Mouse (Mus musculus): Measurements from ENCODE around the gene Ctps2. TPM values are rescaled to one million over a fixed set of nuclear protein-coding genes. Genes with fewer than 3 reads are reported as not detected.
A peak's percentile ranks its signal among the peaks of the same experiment; 100 is the strongest.

Ctps2 gene
- total RNA-seq, 1 experiment from 2014 or later = 107 TPM

DNA sequence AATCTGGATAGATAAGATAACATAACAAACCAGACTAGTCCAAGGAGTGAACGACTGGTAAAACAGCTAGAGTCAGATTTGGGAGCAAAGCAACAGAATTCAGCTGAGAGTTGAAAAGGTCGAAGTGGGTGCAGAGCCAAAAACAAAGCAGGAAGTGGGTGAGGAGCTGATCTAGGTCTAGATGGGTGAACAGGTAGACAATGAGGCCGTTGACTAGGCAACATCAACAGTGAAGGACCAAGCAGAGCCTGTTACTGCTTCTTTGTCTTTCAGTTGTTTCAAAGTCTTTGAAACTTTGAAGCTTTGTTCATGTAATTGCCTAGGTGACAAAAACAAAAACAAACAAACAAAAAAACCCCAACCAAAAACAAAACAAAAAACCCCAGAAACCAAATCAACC lies 75.2 kb downstream of the Ctps2 start:
- no peak for DNase-seq

DNA sequence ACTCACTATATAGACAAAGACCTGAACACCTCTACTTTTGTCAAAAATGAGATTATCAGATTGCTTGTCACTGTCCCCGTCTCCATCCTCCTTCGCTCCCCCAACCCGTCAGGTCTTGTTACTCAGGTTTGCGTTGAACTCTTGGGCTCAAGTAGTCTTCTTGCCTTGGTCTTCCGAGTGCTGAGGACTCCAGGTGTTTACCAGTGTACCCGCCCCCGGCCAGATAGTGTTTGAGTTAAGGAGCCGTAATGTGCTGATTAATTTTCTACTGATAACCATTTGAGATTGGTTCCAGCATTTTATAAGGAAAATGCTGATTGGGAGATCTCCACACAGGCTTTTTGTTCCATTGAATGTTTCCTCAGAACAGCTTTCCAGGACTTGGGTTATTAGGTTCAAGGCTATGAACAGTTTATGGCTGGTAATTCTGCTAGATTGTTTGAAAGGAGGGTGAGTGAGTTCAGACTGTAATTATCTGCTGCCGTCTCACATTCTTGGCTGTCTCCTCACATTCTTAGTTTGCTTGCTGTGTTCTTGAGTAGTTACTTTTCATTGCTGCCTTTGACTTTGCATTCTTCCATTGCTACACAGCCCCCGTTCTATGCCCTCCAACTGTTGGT lies 85.9 kb downstream of the Ctps2 start:
- DNase-seq = no peak

DNA sequence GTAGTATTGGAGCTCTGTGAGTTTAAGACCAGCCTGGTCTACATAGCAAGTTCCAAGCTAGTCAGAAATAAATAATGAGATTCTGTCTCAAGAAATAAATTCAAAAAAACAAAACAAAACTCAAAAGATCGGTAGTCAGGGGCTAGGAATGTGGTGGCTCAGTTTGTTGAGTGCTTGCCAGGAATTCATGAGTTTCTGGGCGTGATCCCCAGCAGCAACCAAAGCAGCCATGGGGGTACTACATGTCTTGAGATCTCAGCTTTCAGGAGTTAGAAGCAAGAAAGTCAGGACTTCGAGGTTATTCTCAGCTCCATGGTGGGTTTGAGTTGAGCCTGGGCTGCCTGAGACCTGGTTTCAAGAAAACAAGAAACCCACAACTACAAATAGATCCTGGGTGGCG lies 90.4 kb downstream of the Ctps2 start:
- DNase-seq = peak; percentile 2

GRCm38 (mm10) chrX:162992121-162992520 lies 91.1 kb downstream of the Ctps2 start:
- DNase-seq = no peak

GRCm38 (mm10) chrX:163027864-163028263 lies 126.8 kb downstream of the Ctps2 start:
- no peak for DNase-seq

GRCm38 (mm10) chrX:163038767-163039166 lies 137.7 kb downstream of the Ctps2 start:
- DNase-seq = no peak

- DNase-seq = no peak
Measured at GRCm38 (mm10) chrX:163042771-163043170, 141.7 kb downstream of the Ctps2 start.

DNA sequence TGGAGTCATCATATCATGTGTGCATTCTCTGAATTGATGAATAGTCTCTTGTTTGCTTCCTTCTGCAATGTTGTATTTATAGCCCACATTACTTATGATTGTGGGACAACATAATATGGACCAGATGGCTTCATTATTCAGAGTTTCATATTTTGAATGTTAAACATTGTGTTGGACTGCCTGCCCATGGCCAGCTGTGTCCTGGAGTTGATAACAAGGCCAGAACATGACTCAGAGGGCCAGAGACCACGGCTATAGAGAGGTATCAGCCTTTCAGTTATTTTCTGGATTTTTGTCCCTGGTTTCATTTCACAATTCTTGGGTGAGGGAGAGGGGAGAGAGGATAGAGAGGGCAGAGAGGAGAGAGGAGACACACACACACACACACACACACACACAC lies 162.9 kb downstream of the Ctps2 start:
- DNase-seq = no peak

Small RNAs within 50 kb of the gene (microRNA-seq; reads per million reads assigned to microRNA genes)
- gene Mir3473a = 0 reads per million in 2 experiments

Other genes starting within 250 kb of the Ctps2 start
- 150 and 170 TPM in 2 replicates for gene Rbbp7, start 140.8 kb upstream of the Ctps2 start, total RNA-seq (2021)
- gene Txlng, start 71.8 kb upstream of the Ctps2 start, total RNA-seq (2021) = 24.0 and 29.5 TPM in 2 replicates
- 81.9 and 85.0 TPM in 2 replicates for gene Syap1, start 12.8 kb upstream of the Ctps2 start, total RNA-seq (2021)
- gene S100g, start 63.4 kb downstream of the Ctps2 start, total RNA-seq (2021) = not detected in 2 replicates

Measured in adrenal gland, postnatal 25 days (tissue).